Mouse (Mus musculus) effector memory CD4-positive, alpha-beta T cell, adult 7 months (primary cell): ENCODE results near the gene Serpinb6b. TPM values are rescaled to one million over a fixed set of nuclear protein-coding genes. Genes with fewer than 3 reads are reported as not detected.

Experiments
- polyA plus RNA-seq: library from polyadenylated mRNA; unstranded; fragments of 100-300 nt; shearing (Covaris generic); gene quantifications from one replicate; pipeline ENCODE4 v1.2.1, GENCODE M21; 2017

Gene Serpinb6b
- 114 TPM for polyA plus RNA-seq

DNA sequence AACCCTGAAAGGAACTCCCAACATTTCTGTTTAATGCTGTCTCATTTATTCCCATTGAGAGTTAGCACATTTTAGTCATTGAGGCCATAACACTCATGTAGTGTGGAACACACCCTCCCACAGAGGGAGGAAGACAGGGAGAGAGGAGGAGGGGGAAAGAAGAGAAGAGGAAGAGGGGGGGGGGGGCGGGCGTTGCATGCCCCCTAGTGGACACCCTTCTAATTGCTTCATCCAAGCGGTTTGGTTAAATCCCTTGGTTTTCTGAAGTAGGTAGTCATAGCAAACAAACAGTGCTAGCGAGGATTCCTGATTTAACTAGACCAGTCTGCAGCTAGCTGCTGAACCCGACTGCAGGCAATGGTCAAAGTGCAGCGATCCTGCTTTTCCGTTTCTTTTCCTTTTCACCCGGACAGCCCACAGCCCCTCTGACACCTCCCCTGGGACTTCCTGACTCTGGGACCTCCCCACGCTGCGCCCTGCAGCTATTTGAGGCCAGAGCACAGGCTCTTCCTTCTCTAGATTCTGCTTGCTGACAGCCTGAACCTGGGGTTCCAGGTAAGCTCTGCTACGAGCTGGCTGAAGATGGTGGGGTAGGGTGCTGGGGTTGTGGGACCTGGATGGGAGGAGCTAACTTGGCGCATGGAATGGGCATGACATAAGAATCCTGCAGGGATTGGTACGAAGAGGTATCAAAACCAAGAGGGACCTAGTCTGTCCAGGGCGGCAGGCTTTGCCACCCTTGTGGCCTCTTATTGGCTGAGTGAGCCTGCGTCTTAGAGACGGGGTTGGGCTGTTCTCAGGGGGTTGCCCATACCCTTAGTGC, at the start of gene Serpinb6b:
Gene Serpinb6b, plus strand, starts transcription at position 221 of the 823 bp plus-strand sequence.

DNA sequence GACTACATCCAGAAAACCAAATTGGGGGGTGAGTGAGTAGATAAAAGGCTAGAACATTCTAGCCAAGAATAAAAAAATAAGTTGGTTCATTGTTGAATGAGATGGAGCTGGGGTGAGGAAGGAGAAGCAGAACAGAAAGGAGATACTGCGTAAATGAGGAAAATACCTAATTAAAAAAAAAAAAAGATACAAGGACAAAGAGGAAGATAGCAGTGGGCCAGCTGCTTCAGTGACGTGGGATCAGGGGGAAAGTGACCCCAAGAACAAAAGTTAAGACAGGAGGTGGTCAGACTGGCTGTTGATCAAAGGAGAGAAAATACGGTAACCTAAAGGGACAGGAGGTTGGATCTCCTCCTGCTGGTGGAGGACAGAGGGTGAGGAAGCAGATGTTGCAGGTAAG, 37.9 kb downstream of the Serpinb6b start, which contains the start of gene Serpinb9:
Gene Serpinb9, plus strand, starts transcription at position 301 of the 400 bp plus-strand sequence.

GRCm38 (mm10) chr13:33027244-33027643, 62.2 kb downstream of the Serpinb6b start, which contains the start of gene Serpinb9b:
Gene Serpinb9b (plus strand): TSS chr13:33027416.

Other genes with a start within 250 kb of the Serpinb6b start
- gene Mylk4, start 181.3 kb upstream of the Serpinb6b start, polyA plus RNA-seq, result not detected
- gene Wrnip1, start 163.2 kb upstream of the Serpinb6b start, polyA plus RNA-seq, result 69.0 TPM
- gene D930007J09Rik, start 162.4 kb upstream of the Serpinb6b start, polyA plus RNA-seq, result not detected
- gene Serpinb1a, start 114.0 kb upstream of the Serpinb6b start, polyA plus RNA-seq, result 33.2 TPM
- not detected for gene Serpinb1c, start 67.0 kb upstream of the Serpinb6b start, polyA plus RNA-seq
- gene Serpinb9, start 38.0 kb downstream of the Serpinb6b start, polyA plus RNA-seq, result 312 TPM
- gene Serpinb9b, start 62.2 kb downstream of the Serpinb6b start, polyA plus RNA-seq, result 0.62 TPM
- 0.94 TPM for gene Serpinb1b, start 113.4 kb downstream of the Serpinb6b start, polyA plus RNA-seq
- gene Serpinb9c, start 194.5 kb downstream of the Serpinb6b start, polyA plus RNA-seq, result not detected
- gene Serpinb9d, start 227.8 kb downstream of the Serpinb6b start, polyA plus RNA-seq, result not detected